ENCODE assay signal across 12 mouse cellular contexts in genomic region chr7:142480661-142481060, GRCm38 (mm10). TPM values are rescaled to one million over a fixed set of nuclear protein-coding genes. Genes with fewer than 3 reads are reported as not detected.
DNase-seq lines count a peak whose midpoint lies in the region; ATAC-seq and TF ChIP-seq lines count a peak whose summit lies in the region.
"Had no signal": no experiment of that assay in that cellular context is flagged by ENCODE, and none has a peak within 500 bp of the region (broad histone marks: within the 10 kb centered on the region; RNA-seq: fewer than 3 reads in every experiment).

No protein-coding gene starts in this region.

- peak overlapping the region; percentile 80 for H3K9ac ChIP-seq in heart, embryonic 12.5 days
- H3K9ac ChIP-seq in midbrain, embryonic 11.5 days (ENCODE audit: low read length) = no peak overlapping the region
- H3K9ac ChIP-seq in midbrain, embryonic 16.5 days (ENCODE audit: low read depth, low read length) = no peak overlapping the region
- 0 out of 2 replicates have a peak overlapping the region, but pooled peaks have one; percentile 70 for H3K9ac ChIP-seq in heart, postnatal 0 days (replicated peaks; ENCODE audit: low read depth, low read length)

- H3K4me2 ChIP-seq in heart, embryonic 12.5 days = no peak overlapping the region
- no peak overlapping the region for H3K4me2 ChIP-seq in midbrain, embryonic 11.5 days
- H3K4me2 ChIP-seq in midbrain, embryonic 16.5 days (ENCODE audit: low read length) = no peak overlapping the region
- H3K4me2 ChIP-seq in heart, postnatal 0 days (ENCODE audit: low read depth, low read length) = peak overlapping the region; percentile 60; the same call in 1 of the 2 replicates

- no peaks in the 10 kb centered on the region for H3K9me3 ChIP-seq in heart, embryonic 12.5 days (replicated peaks)
- no peaks in the 10 kb centered on the region for H3K9me3 ChIP-seq in midbrain, embryonic 11.5 days (ENCODE audit: control insufficient read depth, low read length)
- no peaks in the 10 kb centered on the region for H3K9me3 ChIP-seq in midbrain, embryonic 16.5 days (replicated peaks; ENCODE audit: control insufficient read depth, low read length, poor library complexity, severe bottlenecking)
- H3K9me3 ChIP-seq in heart, postnatal 0 days (replicated peaks; ENCODE audit: control insufficient read depth, low read length) = no peaks in the 10 kb centered on the region

- TF ChIP-seq EP300 in heart, postnatal 0 days (IDR thresholded peaks at IDR 0.05; ENCODE audit: low read depth) = no peak

- H3K27ac ChIP-seq in heart, embryonic 12.5 days (ENCODE audit: poor library complexity, severe bottlenecking) = peak overlapping the region; percentile 98
- no peak overlapping the region for H3K27ac ChIP-seq in midbrain, embryonic 11.5 days (ENCODE audit: low read depth, low read length)
- no peak overlapping the region for H3K27ac ChIP-seq in midbrain, embryonic 16.5 days (ENCODE audit: low read length)
- peak overlapping the region; percentile 96 for H3K27ac ChIP-seq in heart, postnatal 0 days (ENCODE audit: low read depth)
- H3K27ac ChIP-seq in small intestine, adult 2 months (ENCODE audit: insufficient read depth, low read depth, low read length) = peak overlapping the region; percentile 39; the same call in 1 of the 2 replicates

- WGBS in heart, embryonic 12.5 days = 93% methylated on average over 3 of the region's 3 CpGs
- 95% methylated on average over 3 of the region's 3 CpGs for WGBS in midbrain, embryonic 11.5 days
- WGBS in midbrain, embryonic 16.5 days = 96% methylated on average over 3 of the region's 3 CpGs
- WGBS in heart, postnatal 0 days = 92% methylated on average over 3 of the region's 3 CpGs
- WGBS in small intestine, adult 2 months = 77% methylated on average over 3 of the region's 3 CpGs

- DNase-seq in heart, postnatal 25 days (ENCODE audit: low spot score) = no peak
- peak; percentile 77 for DNase-seq in midbrain, embryonic 11.5 days (ENCODE audit: low spot score, missing footprints)
- no peak for DNase-seq in heart, postnatal 0 days (ENCODE audit: low spot score)
- no peak for DNase-seq in adipocyte (ENCODE audit: low spot score)
- no peak for DNase-seq in left cerebral cortex, postnatal 4 days

- no peak for ATAC-seq in heart, embryonic 12.5 days (ENCODE audit: insufficient number of reproducible peaks, low FRiP score)
- ATAC-seq in midbrain, embryonic 11.5 days (ENCODE audit: low FRiP score) = no peak
- ATAC-seq in midbrain, embryonic 16.5 days = no peak
- ATAC-seq in heart, postnatal 0 days (ENCODE audit: insufficient read depth, low read depth) = no peak
- ATAC-seq: Patski had no signal

- no peaks in the 10 kb centered on the region for H3K27me3 ChIP-seq in heart, embryonic 12.5 days (replicated peaks)
- H3K27me3 ChIP-seq in midbrain, embryonic 11.5 days (ENCODE audit: control insufficient read depth, insufficient read depth, low read length) = no peaks in the 10 kb centered on the region
- no peaks in the 10 kb centered on the region for H3K27me3 ChIP-seq in midbrain, embryonic 16.5 days (ENCODE audit: control insufficient read depth, insufficient read depth, low read depth, low read length)
- no peaks in the 10 kb centered on the region for H3K27me3 ChIP-seq in heart, postnatal 0 days (ENCODE audit: control insufficient read depth, insufficient read depth, low read length)
- H3K27me3 ChIP-seq in small intestine, adult 2 months (ENCODE audit: control insufficient read depth, insufficient read depth, low read length) = no peaks in the 10 kb centered on the region
- H3K27me3 ChIP-seq: Patski had no signal

- peaks cover 83% of the 10 kb centered on the region for H3K4me1 ChIP-seq in heart, embryonic 12.5 days (replicated peaks)
- H3K4me1 ChIP-seq in midbrain, embryonic 11.5 days (ENCODE audit: control insufficient read depth, insufficient read depth, low read length) = peaks cover 18% of the 10 kb centered on the region
- H3K4me1 ChIP-seq in midbrain, embryonic 16.5 days (ENCODE audit: control insufficient read depth, insufficient read depth, low read length) = peaks cover 14% of the 10 kb centered on the region
- peaks cover 49% of the 10 kb centered on the region for H3K4me1 ChIP-seq in heart, postnatal 0 days (ENCODE audit: control insufficient read depth, insufficient read depth)
- H3K4me1 ChIP-seq in small intestine, adult 2 months (ENCODE audit: control insufficient read depth, insufficient read depth, insufficient read length, low read length) = peaks cover 4% of the 10 kb centered on the region; the same call in 1 of the 2 replicates

- H3K4me3 ChIP-seq in heart, embryonic 12.5 days = no peak overlapping the region
- no peak overlapping the region for H3K4me3 ChIP-seq in midbrain, embryonic 11.5 days (ENCODE audit: low read depth, low read length)
- H3K4me3 ChIP-seq in midbrain, embryonic 16.5 days (ENCODE audit: low read depth, low read length) = no peak overlapping the region
- no peak overlapping the region for H3K4me3 ChIP-seq in heart, postnatal 0 days (ENCODE audit: low read depth, low read length)
- H3K4me3 ChIP-seq in small intestine, adult 2 months (ENCODE audit: low read depth, low read length) = no peak overlapping the region

- 0 out of 2 replicates have a peak, but pooled peaks cover 6% of the 10 kb centered on the region for H3K36me3 ChIP-seq in heart, embryonic 12.5 days
- H3K36me3 ChIP-seq in midbrain, embryonic 11.5 days (ENCODE audit: control insufficient read depth, insufficient read depth, low read length) = no peaks in the 10 kb centered on the region
- H3K36me3 ChIP-seq in midbrain, embryonic 16.5 days (ENCODE audit: control insufficient read depth, insufficient read depth, low read length) = no peaks in the 10 kb centered on the region
- no peaks in the 10 kb centered on the region for H3K36me3 ChIP-seq in heart, postnatal 0 days (replicated peaks; ENCODE audit: control insufficient read depth, insufficient read depth, low read length)
- H3K36me3 ChIP-seq in small intestine, adult 2 months (ENCODE audit: control insufficient read depth, insufficient read depth, low read length) = no peaks in the 10 kb centered on the region; the same call in 1 of the 2 replicates

- TF ChIP-seq POLR2A in small intestine, adult 2 months (IDR thresholded peaks at IDR 0.05; ENCODE audit: low read depth, low read length) = no peak

- no peak for TF ChIP-seq CTCF in heart, postnatal 0 days (IDR thresholded peaks at IDR 0.05; ENCODE audit: low read depth)
- no peak for TF ChIP-seq CTCF in small intestine, adult 2 months (IDR thresholded peaks at IDR 0.05; ENCODE audit: extremely low read depth, insufficient read length, insufficient replicate concordance, low read depth, low read length)

- intact Hi-C loops in heart, postnatal 25 days (cut with DNase I) = loop anchor here (5.0 kb wide), 2 partner anchors 57 to 143 kb away; no protein-coding TSS in a partner anchor
- intact Hi-C loops in left cerebral cortex, postnatal 4 days (cut with DNase I) = no loop called here

RNA-seq across cellular contexts. Expression of gene Tnnt3, which starts 18.0 kb away (rescaled TPM):
- polyA plus RNA-seq in heart, embryonic 12.5 days (2016; fragmentation: Nextera tagmentation; extraction: Ambion mirVana) = 6.4 and 9.3 TPM in 2 replicates
- 1 to 10 TPM in 1 of 2 experiments, not detected in 1; 2.0 TPM for total RNA-seq in heart, postnatal 25 days (2021)
- 0.77 and 2.0 TPM in 2 replicates for polyA plus RNA-seq in midbrain, embryonic 11.5 days (2014; fragmentation: Nextera tagmentation; extraction: Ambion mirVana)
- polyA plus RNA-seq in midbrain, embryonic 16.5 days (2015; fragmentation: Nextera tagmentation; extraction: Ambion mirVana) = 0.91 and 1.6 TPM in 2 replicates
- 0.73 and 11.0 TPM in 2 replicates for total RNA-seq in heart, postnatal 0 days (2014; rRNA removed; ENCODE audit: low replicate concordance)
- polyA plus RNA-seq in heart, postnatal 0 days (2015; fragmentation: Nextera tagmentation; extraction: Ambion mirVana) = 2.5 and 3.2 TPM in 2 replicates
- 0.10 TPM in 1 of 2 replicates, not detected in the other for polyA plus RNA-seq in small intestine, adult 2 months (2012; rRNA removed)
- 1 to 10 TPM in 1 of 2 experiments, not detected in 1; 1.3 TPM for total RNA-seq in left cerebral cortex, postnatal 4 days (2021)

RNA-seq across cellular contexts. Expression of gene Lsp1, which starts 20.1 kb away (rescaled TPM):
- polyA plus RNA-seq in heart, embryonic 12.5 days (2016; fragmentation: Nextera tagmentation; extraction: Ambion mirVana) = 33.4 and 38.4 TPM in 2 replicates
- total RNA-seq in heart, postnatal 25 days (2021) = 10 to 100 TPM; 43.7 to 48.1 TPM
- 11.1 and 13.1 TPM in 2 replicates for polyA plus RNA-seq in midbrain, embryonic 11.5 days (2014; fragmentation: Nextera tagmentation; extraction: Ambion mirVana)
- 4.8 and 5.1 TPM in 2 replicates for polyA plus RNA-seq in midbrain, embryonic 16.5 days (2015; fragmentation: Nextera tagmentation; extraction: Ambion mirVana)
- total RNA-seq in heart, postnatal 0 days (2014; rRNA removed; ENCODE audit: low replicate concordance) = 20.8 and 84.4 TPM in 2 replicates
- polyA plus RNA-seq in heart, postnatal 0 days (2015; fragmentation: Nextera tagmentation; extraction: Ambion mirVana) = 47.7 and 53.1 TPM in 2 replicates
- polyA plus RNA-seq in small intestine, adult 2 months (2012; rRNA removed) = 29.4 and 48.0 TPM in 2 replicates
- 1 to 10 TPM; 5.5 to 5.7 TPM for total RNA-seq in left cerebral cortex, postnatal 4 days (2021)

RNA-seq across cellular contexts. Expression of gene Tnni2, which starts 39.1 kb away (rescaled TPM):
- polyA plus RNA-seq in heart, embryonic 12.5 days (2016; fragmentation: Nextera tagmentation; extraction: Ambion mirVana) = 50.6 and 53.5 TPM in 2 replicates
- total RNA-seq in heart, postnatal 25 days (2021) = 1 to 10 TPM; 4.4 to 7.1 TPM
- 0.47 and 0.96 TPM in 2 replicates for polyA plus RNA-seq in midbrain, embryonic 11.5 days (2014; fragmentation: Nextera tagmentation; extraction: Ambion mirVana)
- 0.51 and 0.78 TPM in 2 replicates for polyA plus RNA-seq in midbrain, embryonic 16.5 days (2015; fragmentation: Nextera tagmentation; extraction: Ambion mirVana)
- not detected in 2 replicates for total RNA-seq in heart, postnatal 0 days (2014; rRNA removed; ENCODE audit: low replicate concordance)
- 8.9 and 9.9 TPM in 2 replicates for polyA plus RNA-seq in heart, postnatal 0 days (2015; fragmentation: Nextera tagmentation; extraction: Ambion mirVana)
- 0.35 and 2.9 TPM in 2 replicates for polyA plus RNA-seq in small intestine, adult 2 months (2012; rRNA removed)
- total RNA-seq in left cerebral cortex, postnatal 4 days (2021) = not detected
- total RNA-seq: layer of hippocampus, postnatal 10 days had no signal

RNA-seq across cellular contexts. Expression of gene Syt8, which starts 46.0 kb away (rescaled TPM):
- polyA plus RNA-seq in heart, embryonic 12.5 days (2016; fragmentation: Nextera tagmentation; extraction: Ambion mirVana) = 0.28 and 0.57 TPM in 2 replicates
- not detected for total RNA-seq in heart, postnatal 25 days (2021)
- polyA plus RNA-seq in midbrain, embryonic 11.5 days (2014; fragmentation: Nextera tagmentation; extraction: Ambion mirVana) = not detected in 2 replicates
- not detected in 2 replicates for polyA plus RNA-seq in midbrain, embryonic 16.5 days (2015; fragmentation: Nextera tagmentation; extraction: Ambion mirVana)
- 18.0 TPM in 1 of 2 replicates, not detected in the other for total RNA-seq in heart, postnatal 0 days (2014; rRNA removed; ENCODE audit: low replicate concordance)
- 0.10 TPM in 1 of 2 replicates, not detected in the other for polyA plus RNA-seq in heart, postnatal 0 days (2015; fragmentation: Nextera tagmentation; extraction: Ambion mirVana)
- 1.4 and 66.8 TPM in 2 replicates for polyA plus RNA-seq in small intestine, adult 2 months (2012; rRNA removed)
- not detected for total RNA-seq in left cerebral cortex, postnatal 4 days (2021)
- total RNA-seq: adrenal gland, postnatal 10 days; hindbrain, postnatal 0 days; layer of hippocampus, postnatal 10 days had no signal
- polyA plus RNA-seq: hindbrain, postnatal 0 days had no signal

RNA-seq across cellular contexts. Expression of gene Mrpl23, which starts 51.8 kb away (rescaled TPM):
- 12.0 and 15.2 TPM in 2 replicates for polyA plus RNA-seq in heart, embryonic 12.5 days (2016; fragmentation: Nextera tagmentation; extraction: Ambion mirVana)
- total RNA-seq in heart, postnatal 25 days (2021) = 10 to 100 TPM; 16.1 to 39.0 TPM
- 13.9 and 16.6 TPM in 2 replicates for polyA plus RNA-seq in midbrain, embryonic 11.5 days (2014; fragmentation: Nextera tagmentation; extraction: Ambion mirVana)
- 15.6 and 18.6 TPM in 2 replicates for polyA plus RNA-seq in midbrain, embryonic 16.5 days (2015; fragmentation: Nextera tagmentation; extraction: Ambion mirVana)
- 87.2 and 90.9 TPM in 2 replicates for total RNA-seq in heart, postnatal 0 days (2014; rRNA removed; ENCODE audit: low replicate concordance)
- 14.9 TPM in 2 replicates for polyA plus RNA-seq in heart, postnatal 0 days (2015; fragmentation: Nextera tagmentation; extraction: Ambion mirVana)
- 4.8 and 10.5 TPM in 2 replicates for polyA plus RNA-seq in small intestine, adult 2 months (2012; rRNA removed)
- 10 to 100 TPM in 1 of 2 experiments, 1 to 10 TPM in 1; 9.4 to 11.5 TPM for total RNA-seq in left cerebral cortex, postnatal 4 days (2021)

Comparison
In these comparisons a context has a peak if more than half of its experiments do, and no peak if none do; other contexts are left out.
1. H3K27ac ChIP-seq: peak in heart, embryonic 12.5 days (single experiment), heart, postnatal 0 days (single experiment) and small intestine, adult 2 months (single experiment); none in midbrain, embryonic 11.5 days (single experiment) and midbrain, embryonic 16.5 days (single experiment).
2. H3K9ac ChIP-seq: peak in heart, embryonic 12.5 days (single experiment) and heart, postnatal 0 days (single experiment); none in midbrain, embryonic 11.5 days (single experiment) and midbrain, embryonic 16.5 days (single experiment).